Mouse (Mus musculus): Measurements from ENCODE around the gene Nppc.

DNA sequence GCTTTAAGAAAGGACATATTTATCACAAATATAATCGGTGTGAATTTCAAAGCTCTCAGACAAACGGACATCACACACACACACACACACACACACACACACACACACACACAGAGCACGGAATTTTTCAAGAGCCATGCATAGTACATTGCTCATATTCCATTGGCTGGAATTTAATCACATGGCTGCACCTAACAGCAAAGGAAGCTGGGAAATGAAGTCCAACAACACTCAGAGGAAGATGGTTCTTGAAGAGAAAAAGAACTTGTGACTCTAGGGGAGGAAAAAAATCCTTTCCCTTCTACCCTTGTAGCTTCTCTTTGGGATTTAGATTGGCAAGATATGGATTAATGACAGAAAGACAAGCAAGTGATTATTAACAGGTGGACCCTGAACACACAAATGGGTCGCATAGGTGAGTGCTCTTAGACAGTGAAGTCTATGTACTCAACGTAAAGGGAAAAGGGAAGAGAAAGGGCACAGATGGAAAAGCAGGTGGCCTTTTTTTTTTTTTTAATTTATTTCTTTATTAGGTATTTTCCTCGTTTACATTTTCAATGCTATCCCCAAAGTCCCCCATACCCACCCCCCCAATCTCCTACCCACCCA lies 35.5 kb downstream of the Nppc start:
- no peak for TF ChIP-seq CTCF (IDR thresholded peaks at IDR 0.05; ENCODE audit: borderline replicate concordance, extremely low read depth, insufficient read depth, insufficient read length)
- no peak for TF ChIP-seq POLR2A (IDR thresholded peaks at IDR 0.05; ENCODE audit: borderline replicate concordance, extremely low read depth, insufficient read depth, insufficient read length, poor library complexity, severe bottlenecking)

Measured in brain, embryonic 14.5 days (tissue).